Mouse (Mus musculus): Measurements from ENCODE around the gene Pfkfb4.

DNA sequence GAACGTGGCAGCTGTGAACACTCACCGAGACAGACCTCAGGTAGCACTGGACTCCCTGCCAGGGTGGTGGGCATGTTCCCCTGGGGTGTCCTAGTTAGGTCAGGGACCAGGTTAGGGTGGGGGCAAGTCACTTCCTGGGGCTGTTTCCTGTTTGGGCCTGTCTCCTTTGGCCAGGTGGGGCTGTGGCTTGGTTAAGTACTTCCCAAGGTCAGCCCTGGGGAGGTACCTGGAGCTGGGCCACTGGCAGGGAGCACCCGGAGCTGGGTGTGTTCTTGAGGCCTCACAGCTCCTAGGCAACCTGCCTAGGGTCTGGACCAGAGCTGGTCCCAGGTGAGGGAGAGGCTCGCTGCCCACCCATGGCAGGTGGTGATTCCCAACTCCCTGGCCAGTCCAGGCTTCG lies 37.3 kb downstream of the Pfkfb4 start:
- TF ChIP-seq CTCF (IDR thresholded peaks at IDR 0.05; ENCODE audit: low read depth, low read length), result no peak
- no peak for TF ChIP-seq POLR2A (IDR thresholded peaks at IDR 0.05; ENCODE audit: borderline replicate concordance, low read depth, low read length)
